Mouse (Mus musculus): Measurements from ENCODE around the gene Gm17535. TPM values are rescaled to one million over a fixed set of nuclear protein-coding genes. Genes with fewer than 3 reads are reported as not detected.

The Gm17535 gene
- polyA plus RNA-seq (2012; ENCODE audit: low replicate concordance), result 0.52 and 0.57 TPM in 2 replicates

DNA sequence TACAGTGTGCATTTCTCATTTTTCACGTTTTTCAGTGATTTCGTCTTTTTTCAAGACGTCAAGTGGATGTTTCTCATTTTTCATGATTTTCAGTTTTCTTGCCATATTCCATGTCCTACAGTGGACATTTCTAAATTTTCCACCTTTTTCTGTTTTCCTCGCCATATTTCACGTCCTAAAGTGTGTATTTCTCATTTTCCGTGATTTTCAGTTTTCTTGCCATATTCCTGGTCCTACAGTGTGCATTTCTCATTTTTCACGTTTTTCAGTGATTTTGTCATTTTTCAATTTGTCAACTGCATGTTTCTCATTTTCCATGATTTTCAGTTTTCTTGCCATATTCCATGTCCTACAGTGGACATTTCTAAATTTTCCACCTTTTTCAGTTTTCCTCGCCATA, at the start of gene Gm17535:
Gene Gm17535, plus strand, starts transcription at position 301 of the 400 bp plus-strand sequence.

DNA sequence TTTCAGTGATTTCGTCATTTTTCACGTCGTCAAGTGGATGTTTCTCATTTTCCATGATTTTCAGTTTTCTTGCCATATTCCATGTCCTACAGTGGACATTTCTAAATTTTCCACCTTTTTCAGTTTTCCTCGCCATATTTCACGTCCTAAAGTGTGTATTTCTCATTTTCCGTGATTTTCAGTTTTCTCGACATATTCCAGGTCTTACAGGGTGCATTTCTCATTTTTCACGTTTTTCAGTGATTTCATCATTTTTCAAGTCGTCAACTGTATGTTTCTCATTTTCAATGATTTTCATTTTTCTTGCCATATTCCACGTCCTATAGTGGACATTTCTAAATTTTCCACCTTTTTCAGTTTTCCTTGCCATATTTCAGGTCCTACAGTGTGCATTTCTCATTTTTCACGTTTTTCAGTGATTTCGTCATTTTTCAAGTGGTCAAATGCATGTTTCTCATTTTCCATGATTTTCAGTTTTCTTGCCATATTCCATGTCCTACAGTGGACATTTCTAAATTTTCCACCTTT, 33.9 kb upstream of the Gm17535 start, which contains the start of gene Gm10722:
Gene Gm10722, plus strand, starts transcription at position 478 of the 528 bp plus-strand sequence.

DNA sequence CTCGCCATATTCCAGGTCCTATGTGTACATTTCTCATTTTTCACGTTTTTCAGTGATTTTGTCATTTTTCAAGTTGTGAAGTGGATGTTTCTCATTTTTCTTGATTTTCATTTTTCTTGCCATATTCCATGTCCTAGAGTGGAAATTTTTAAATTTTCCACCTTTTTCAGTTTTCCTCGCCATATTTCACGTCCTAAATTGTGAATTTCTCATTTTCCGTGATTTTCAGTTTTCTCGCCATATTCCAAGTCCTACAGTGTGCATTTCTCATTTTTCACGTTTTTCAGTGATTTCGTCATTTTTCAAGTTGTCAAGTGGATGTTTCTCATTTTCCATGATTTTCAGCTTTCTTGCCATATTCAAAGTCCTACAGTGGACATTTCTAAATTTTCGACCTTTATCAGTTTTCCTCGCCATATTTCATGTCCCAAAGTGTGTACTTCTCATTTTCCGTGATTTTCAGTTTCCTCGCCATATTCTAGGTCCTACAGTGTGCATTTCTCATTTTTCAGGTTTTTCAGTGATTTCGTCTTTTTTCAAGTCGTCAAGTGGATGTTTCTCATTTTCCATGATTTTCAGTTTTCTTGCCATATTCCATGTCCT, 31.5 kb upstream of the Gm17535 start, which contains the start of gene Gm11168:
Gene Gm11168, plus strand, starts transcription at position 553 of the 603 bp plus-strand sequence.

DNA sequence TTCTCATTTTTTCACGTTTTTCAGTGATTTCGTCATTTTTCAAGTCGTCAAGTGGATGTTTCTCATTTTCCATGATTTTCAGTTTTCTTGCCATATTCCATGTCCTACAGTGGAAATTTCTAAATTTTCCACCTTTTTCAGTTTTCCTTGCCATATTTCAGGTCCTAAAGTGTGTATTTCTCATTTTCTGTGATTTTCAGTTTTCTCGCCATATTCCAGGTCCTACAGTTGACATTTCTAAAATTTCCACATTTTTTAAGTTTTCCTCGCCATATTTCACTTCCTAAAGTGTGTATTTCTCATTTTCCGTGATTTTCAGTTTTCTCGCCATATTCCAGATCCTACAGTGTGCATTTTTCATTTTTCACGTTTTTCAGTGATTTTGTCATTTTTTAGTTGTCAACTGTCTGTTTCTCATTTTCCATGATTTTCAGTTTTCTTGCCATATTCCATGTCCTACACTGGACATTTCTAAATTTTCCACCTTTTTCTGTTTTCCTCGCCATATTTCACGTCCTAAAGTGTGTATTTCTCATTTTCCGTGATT, 21.6 kb upstream of the Gm17535 start, which contains the start of gene Gm10721:
Gene Gm10721, plus strand, starts transcription at position 408 of the 547 bp plus-strand sequence.

DNA sequence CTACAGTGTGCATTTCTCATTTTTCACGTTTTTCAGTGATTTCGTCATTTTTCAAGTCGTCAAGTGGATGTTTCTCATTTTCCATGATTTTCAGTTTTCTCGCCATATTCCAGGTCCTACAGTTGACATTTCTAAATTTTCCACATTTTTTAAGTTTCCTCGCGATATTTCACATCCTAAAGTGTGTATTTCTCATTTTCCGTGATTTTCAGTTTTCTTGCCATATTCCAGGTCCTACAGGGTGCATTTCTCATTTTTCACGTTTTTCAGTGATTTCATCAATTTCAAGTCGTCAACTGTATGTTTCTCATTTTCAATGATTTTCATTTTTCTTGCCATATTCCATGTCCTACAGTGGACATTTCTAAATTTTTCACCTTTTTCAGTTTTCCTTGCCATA, 19.0 kb upstream of the Gm17535 start, which contains the start of gene Gm10720:
Gene Gm10720, plus strand, starts transcription at position 301 of the 400 bp plus-strand sequence.

DNA sequence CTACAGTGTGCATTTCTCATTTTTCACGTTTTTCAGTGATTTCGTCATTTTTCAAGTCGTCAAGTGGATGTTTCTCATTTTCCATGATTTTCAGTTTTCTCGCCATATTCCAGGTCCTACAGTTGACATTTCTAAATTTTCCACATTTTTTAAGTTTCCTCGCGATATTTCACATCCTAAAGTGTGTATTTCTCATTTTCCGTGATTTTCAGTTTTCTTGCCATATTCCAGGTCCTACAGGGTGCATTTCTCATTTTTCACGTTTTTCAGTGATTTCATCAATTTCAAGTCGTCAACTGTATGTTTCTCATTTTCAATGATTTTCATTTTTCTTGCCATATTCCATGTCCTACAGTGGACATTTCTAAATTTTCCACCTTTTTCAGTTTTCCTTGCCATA, 17.3 kb upstream of the Gm17535 start, which contains the start of gene Gm10719:
Gene Gm10719, plus strand, starts transcription at position 301 of the 400 bp plus-strand sequence.

DNA sequence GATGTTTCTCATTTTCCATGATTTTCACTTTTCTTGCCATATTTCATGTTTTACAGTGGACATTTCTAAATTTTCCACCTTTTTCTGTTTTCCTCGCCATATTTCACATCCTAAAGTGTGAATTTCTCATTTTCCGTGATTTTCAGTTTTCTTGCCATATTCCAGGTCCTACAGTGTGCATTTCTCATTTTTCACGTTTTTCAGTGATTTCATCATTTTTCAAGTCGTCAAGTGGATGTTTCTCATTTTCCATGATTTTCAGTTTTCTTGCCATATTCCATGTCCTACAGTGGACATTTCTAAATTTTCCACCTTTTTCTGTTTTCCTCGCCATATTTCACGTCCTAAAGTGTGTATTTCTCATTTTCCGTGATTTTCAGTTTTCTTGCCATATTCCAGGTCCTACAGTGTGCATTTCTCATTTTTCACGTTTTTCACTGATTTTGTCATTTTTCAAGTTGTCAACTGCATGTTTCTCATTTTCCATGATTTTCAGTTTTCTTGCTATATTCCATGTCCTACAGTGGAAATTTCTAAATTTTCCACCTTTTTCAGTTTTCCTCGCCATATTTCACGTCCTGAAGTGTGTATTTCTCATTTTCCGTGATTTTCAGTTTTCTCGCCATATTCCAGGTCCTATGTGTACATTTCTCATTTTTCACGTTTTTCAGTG, 11.0 kb upstream of the Gm17535 start, which contains the start of gene Gm10718:
Gene Gm10718, plus strand, starts transcription at position 236 of the 673 bp plus-strand sequence.

DNA sequence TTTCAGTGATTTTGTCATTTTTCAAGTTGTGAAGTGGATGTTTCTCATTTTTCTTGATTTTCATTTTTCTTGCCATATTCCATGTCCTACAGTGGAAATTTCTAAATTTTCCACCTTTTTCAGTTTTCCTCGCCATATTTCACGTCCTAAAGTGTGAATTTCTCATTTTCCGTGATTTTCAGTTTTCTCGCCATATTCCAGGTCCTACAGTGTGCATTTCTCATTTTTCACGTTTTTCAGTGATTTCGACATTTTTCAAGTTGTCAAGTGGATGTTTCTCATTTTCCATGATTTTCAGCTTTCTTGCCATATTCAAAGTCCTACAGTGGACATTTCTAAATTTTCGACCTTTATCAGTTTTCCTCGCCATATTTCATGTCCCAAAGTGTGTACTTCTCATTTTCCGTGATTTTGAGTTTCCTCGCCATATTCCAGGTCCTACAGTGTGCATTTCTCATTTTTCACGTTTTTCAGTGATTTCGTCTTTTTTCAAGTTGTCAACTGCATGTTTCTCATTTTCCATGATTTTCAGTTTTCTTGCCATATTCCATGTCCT, 9.4 kb upstream of the Gm17535 start, which contains the start of gene Gm10717:
Gene Gm10717, plus strand, starts transcription at position 506 of the 556 bp plus-strand sequence.

DNA sequence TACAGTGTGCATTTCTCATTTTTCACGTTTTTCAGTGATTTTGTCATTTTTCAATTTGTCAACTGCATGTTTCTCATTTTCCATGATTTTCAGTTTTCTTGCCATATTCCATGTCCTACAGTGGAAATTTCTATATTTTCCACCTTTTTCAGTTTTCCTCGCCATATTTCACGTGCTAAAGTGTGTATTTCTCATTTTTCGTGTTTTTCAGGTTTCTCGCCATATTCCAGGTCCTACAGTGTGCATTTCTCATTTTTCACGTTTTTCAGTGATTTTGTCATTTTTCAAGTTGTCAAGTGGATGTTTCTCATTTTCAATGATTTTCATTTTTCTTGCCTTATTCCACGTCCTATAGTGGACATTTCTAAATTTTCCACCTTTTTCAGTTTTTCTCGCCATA, 2.2 kb downstream of the Gm17535 start, which contains the start of gene Gm10715:
Gene Gm10715, plus strand, starts transcription at position 301 of the 400 bp plus-strand sequence.

Other genes with a start within 250 kb of the Gm17535 start
- 0.35 and 0.57 TPM in 2 replicates for gene Gm10722, start 33.7 kb upstream of the Gm17535 start, polyA plus RNA-seq (2012; ENCODE audit: low replicate concordance)
- 0.77 and 2.8 TPM in 2 replicates for gene Gm11168, start 31.3 kb upstream of the Gm17535 start, polyA plus RNA-seq (2012; ENCODE audit: low replicate concordance)
- gene Gm10721, start 21.5 kb upstream of the Gm17535 start, polyA plus RNA-seq (2012; ENCODE audit: low replicate concordance), result 2.4 and 8.2 TPM in 2 replicates
- gene Gm10720, start 18.9 kb upstream of the Gm17535 start, polyA plus RNA-seq (2012; ENCODE audit: low replicate concordance), result not detected in 2 replicates
- 7.0 and 23.7 TPM in 2 replicates for gene Gm10719, start 17.2 kb upstream of the Gm17535 start, polyA plus RNA-seq (2012; ENCODE audit: low replicate concordance)
- 19.1 and 42.8 TPM in 2 replicates for gene Gm10718, start 11.1 kb upstream of the Gm17535 start, polyA plus RNA-seq (2012; ENCODE audit: low replicate concordance)
- 1.6 and 6.3 TPM in 2 replicates for gene Gm10717, start 9.2 kb upstream of the Gm17535 start, polyA plus RNA-seq (2012; ENCODE audit: low replicate concordance)
- gene Gm10715, start 2.3 kb downstream of the Gm17535 start, polyA plus RNA-seq (2012; ENCODE audit: low replicate concordance), result 0.29 TPM in 1 of 2 replicates, not detected in the other